Mouse (Mus musculus) cerebellum, adult 2 months (tissue): Measurements from ENCODE around the gene Ifna15. TPM values are rescaled to one million over a fixed set of nuclear protein-coding genes. Genes with fewer than 3 reads are reported as not detected.
"Not testable (repeated sequence)": the region's sequence is repeated elsewhere in the genome, so short reads cannot be mapped to it uniquely, and the experiment has no call there.

Experiments used
- DNase-seq, 2 experiments: peaks; one replicate each; pipeline ENCODE4 v3.0.0; 2021
- H3K27ac ChIP-seq: fragments of 200-500 bp; 2 replicates; pipeline ENCODE4 v1.5.1; 2012; ENCODE audit warnings: low read length, control low read depth, inconsistent platforms; ENCODE audit not compliant: insufficient read depth
- H3K27me3 ChIP-seq: fragments of 200-500 bp; 2 replicates; pipeline ENCODE4 v1.6.1; 2012; ENCODE audit warnings: inconsistent platforms, mild to moderate bottlenecking, low read length, moderate library complexity; ENCODE audit not compliant: control insufficient read depth, insufficient read depth
- H3K4me1 ChIP-seq: fragments of 200-500 bp; 2 replicates; pipeline ENCODE4 v1.6.1; 2011; ENCODE audit warnings: low read length; ENCODE audit not compliant: control insufficient read depth, insufficient read depth
- H3K4me3 ChIP-seq: fragments of 200-500 bp; replicated peaks from 2 replicates; pipeline ENCODE3; 2011; ENCODE audit warnings: mild to moderate bottlenecking, low read depth, low read length, control low read depth; ENCODE audit not compliant: insufficient read depth
- CTCF ChIP-seq: fragments of 200-500 bp; IDR thresholded peaks from 2 replicates; pipeline ENCODE4 v1.5.1; 2011; ENCODE audit warnings: low read depth, mild to moderate bottlenecking, control low read depth, low read length, moderate library complexity, borderline replicate concordance; ENCODE audit not compliant: insufficient read depth
- POLR2A ChIP-seq: fragments of 200-500 bp; IDR thresholded peaks from 2 replicates; pipeline ENCODE4 v1.6.1; 2011; ENCODE audit warnings: low read length, control low read depth, borderline replicate concordance; ENCODE audit not compliant: insufficient read depth
- WGBS: fragments of 180-500 bp; shearing (Covaris S2); methylation state at CpG from one replicate; pipeline ENCODE4 v1.1.7; 2018; 5-methylcytosine and 5-hydroxymethylcytosine counted together
- polyA plus RNA-seq: library from polyadenylated mRNA; depleted of rRNA; stranded (reverse); fragments of >200 nt; gene quantifications from 2 replicates; pipeline ENCODE4 v1.2.3, GENCODE M21; 2012; rRNA removed

Ifna15 gene
- polyA plus RNA-seq, result not detected in 2 replicates

GRCm38 (mm10) chr4:88558145-88558544, at the start of gene Ifna15:
TSS of gene Ifna15 (minus strand) at chr4:88558245.
- not testable (repeated sequence) for H3K27ac ChIP-seq, H3K4me3 ChIP-seq, DNase-seq, H3K27me3 ChIP-seq
- peaks cover 11% of the 10 kb centered on the region for H3K4me1 ChIP-seq

GRCm38 (mm10) chr4:88603276-88603675, 45.2 kb upstream of the Ifna15 start, which contains the start of gene Ifna12:
TSS of gene Ifna12 (minus strand) at chr4:88603376.
- no peak for DNase-seq
- H3K27me3 ChIP-seq, result no peaks in the 10 kb centered on the region
- no peak within 1 kb of the TSS for H3K27ac ChIP-seq
- no peak within 1 kb of the TSS for H3K4me3 ChIP-seq
- no peaks in the 10 kb centered on the region for H3K4me1 ChIP-seq
- no peak for TF ChIP-seq CTCF
- TF ChIP-seq POLR2A, result no peak

DNA sequence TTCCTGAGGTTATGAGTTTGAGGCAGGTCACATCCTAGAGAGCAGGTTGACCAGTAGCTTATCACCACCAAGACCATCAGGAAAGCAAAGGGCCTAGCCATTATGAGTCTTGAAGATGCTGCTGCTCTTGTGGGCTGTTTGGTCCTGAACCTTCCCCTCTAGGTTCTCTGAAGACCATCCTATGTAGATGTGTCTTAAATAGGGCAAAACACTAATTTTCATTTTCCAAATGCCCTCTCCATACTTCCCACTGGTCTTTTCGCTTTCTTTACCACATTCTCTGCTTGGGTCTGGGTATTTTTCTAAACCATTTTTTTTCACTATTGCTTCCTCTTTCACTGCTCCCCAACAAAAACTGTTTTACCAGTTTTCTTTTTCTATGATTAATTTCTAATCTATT, 34.2 kb upstream of the Ifna15 start, which contains the start of gene Ifna9:
TSS of gene Ifna9 (minus strand) at position 101 of the 400 bp plus-strand sequence.
- TF ChIP-seq POLR2A (no peak), CTCF (no peak)
- 88% methylated on average over 1 of the region's 1 CpGs for WGBS
- H3K4me1 ChIP-seq, result no peaks in the 10 kb centered on the region
- no peak within 1 kb of the TSS for H3K4me3 ChIP-seq
- no peak for DNase-seq
- H3K27me3 ChIP-seq, result no peaks in the 10 kb centered on the region
- no peak within 1 kb of the TSS for H3K27ac ChIP-seq

DNA sequence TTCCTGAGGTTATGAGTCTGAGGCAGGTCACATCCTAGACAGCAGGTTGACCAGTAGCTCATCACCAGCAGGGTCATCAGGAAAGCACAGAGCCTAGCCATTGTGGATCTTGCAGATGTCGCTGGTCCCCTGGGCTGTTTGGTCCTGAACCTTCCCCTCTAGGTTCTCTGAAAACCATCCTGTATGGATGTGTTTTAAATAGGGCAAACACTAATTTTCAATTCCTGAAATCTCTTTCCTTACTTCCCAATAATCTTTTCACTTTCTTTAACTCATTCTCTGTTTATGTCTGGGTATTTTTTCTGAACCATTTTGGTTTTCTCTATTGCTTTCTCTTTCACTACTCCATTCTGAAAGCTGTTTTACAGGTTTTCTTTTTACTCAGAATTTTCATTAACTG, 13.7 kb upstream of the Ifna15 start, which contains the start of gene Ifna14:
TSS of gene Ifna14 (minus strand) at position 101 of the 400 bp plus-strand sequence.
- Histone ChIP-seq H3K27ac (no peak within 1 kb of the TSS), H3K4me3 (no peak within 1 kb of the TSS), H3K4me1 (no peaks in the 10 kb centered on the region), H3K27me3 (no peaks in the 10 kb centered on the region)
- TF ChIP-seq POLR2A, result no peak
- TF ChIP-seq CTCF, result no peak
- DNase-seq, result no peak
- WGBS, result 73% methylated on average over 1 of the region's 1 CpGs

DNA sequence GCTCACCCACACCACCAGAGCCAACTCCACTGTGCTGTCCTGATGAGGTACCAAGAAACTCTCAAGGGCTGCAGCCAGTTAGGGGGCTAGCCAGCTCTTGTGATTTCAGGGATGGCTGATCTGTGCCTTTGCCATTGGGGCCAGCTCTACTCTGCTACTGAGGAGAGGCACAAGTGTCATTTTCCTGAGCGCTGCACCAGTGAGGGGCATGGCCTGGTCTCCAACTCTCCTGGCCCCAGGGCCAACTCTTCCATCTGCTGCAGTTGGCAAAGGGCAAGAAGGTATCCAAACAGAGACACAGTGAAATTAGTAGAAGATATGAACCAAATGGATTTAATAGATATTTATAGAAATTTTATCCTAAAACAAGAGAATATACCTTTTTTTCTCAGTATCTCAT, 3.7 kb upstream of the Ifna15 start:
- Histone ChIP-seq H3K4me1 (peaks cover 11% of the 10 kb centered on the region), H3K4me3 (no peak overlapping the region), H3K27ac (peak overlapping the region; percentile 76; the same call in 1 of the 2 replicates), H3K27me3 (no peaks in the 10 kb centered on the region)
- TF ChIP-seq CTCF (no peak), POLR2A (no peak)
- WGBS, result 14% methylated on average over 1 of the region's 1 CpGs
- DNase-seq, result peak; percentile 68 to 85

GRCm38 (mm10) chr4:88550161-88550945, 7.7 kb downstream of the Ifna15 start:
- H3K4me3 ChIP-seq, result peak overlapping the region; percentile 16
- WGBS, result 32% methylated on average over 22 of the region's 22 CpGs

GRCm38 (mm10) chr4:88547986-88548385, 10.1 kb downstream of the Ifna15 start:
- 24% methylated on average over 1 of the region's 1 CpGs for WGBS
- Histone ChIP-seq H3K27ac (no peak overlapping the region), H3K27me3 (no peaks in the 10 kb centered on the region), H3K4me3 (no peak overlapping the region), H3K4me1 (peaks cover 5% of the 10 kb centered on the region; the same call in 1 of the 2 replicates)
- peak; percentile 61 to 81 for DNase-seq
- no peak for TF ChIP-seq POLR2A
- no peak for TF ChIP-seq CTCF

More at GRCm38 (mm10) chr4:88550161-88550945, 7.7 kb downstream of the Ifna15 start:
- no peak overlapping the region for H3K27ac ChIP-seq
- no peak for TF ChIP-seq POLR2A
- TF ChIP-seq CTCF, result peak; percentile 62
- DNase-seq, result peak; percentile 52 to 58
- no peaks in the 10 kb centered on the region for H3K27me3 ChIP-seq
- H3K4me1 ChIP-seq, result peaks cover 5% of the 10 kb centered on the region; the same call in 1 of the 2 replicates

DNA sequence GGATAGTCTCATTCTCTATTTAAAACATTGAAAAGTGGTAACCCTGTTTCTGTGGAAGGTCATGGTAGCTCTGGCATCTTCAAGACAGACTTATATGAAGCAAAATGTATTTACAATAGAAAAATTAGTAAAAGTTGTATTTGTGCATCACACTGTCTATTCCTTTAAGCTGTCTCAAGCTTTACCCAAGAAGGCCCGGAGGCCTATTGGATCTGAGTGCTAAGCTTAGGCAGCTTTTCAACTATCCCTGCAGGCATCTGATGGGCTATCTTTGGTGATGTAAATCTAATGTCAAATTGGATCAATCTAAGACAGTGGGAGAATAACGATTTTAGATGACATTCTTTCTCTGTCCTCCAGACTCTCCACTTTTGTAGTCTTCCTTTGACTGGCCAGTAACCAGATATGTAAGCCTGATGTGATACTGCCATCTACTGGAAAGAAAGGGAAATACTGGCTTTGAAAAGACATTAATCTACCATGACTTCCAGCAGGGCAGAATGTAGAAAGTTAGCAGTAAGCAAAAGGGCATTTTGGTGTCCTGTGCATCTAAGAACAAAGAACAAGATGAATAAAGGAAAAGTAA, 14.3 kb downstream of the Ifna15 start:
- Histone ChIP-seq H3K27me3 (no peaks in the 10 kb centered on the region), H3K4me1 (peaks cover 5% of the 10 kb centered on the region; the same call in 1 of the 2 replicates), H3K4me3 (no peak overlapping the region), H3K27ac (no peak overlapping the region)
- TF ChIP-seq CTCF, result peak; percentile 57; the same call in 1 of the 2 replicates
- TF ChIP-seq POLR2A, result no peak
- WGBS, result 46% methylated on average over 2 of the region's 2 CpGs
- DNase-seq, result peak in 1 of 2 experiments; percentile 52
